Mouse (Mus musculus) spleen, embryonic (tissue): ENCODE measurements around the gene Jak2.

ENCODE experiments used
- CTCF ChIA-PET: fragments of 350-600 bp; sonication (Branson Sonifier 250); formaldehyde crosslinking; loops from one replicate; lab custom pipeline; 2022; lab: Charles Lee

The Jak2 gene

GRCm38 (mm10) chr19:29294756-29295155, 43.1 kb downstream of the Jak2 start:
- CTCF ChIA-PET, result no interaction called here

- CTCF ChIA-PET, result no interaction called here
Observed at GRCm38 (mm10) chr19:29296166-29296565, 44.5 kb downstream of the Jak2 start.

GRCm38 (mm10) chr19:29297366-29297765, 45.7 kb downstream of the Jak2 start:
- CTCF ChIA-PET, result no interaction called here

- CTCF ChIA-PET, result interaction anchor here (0.5 kb wide), 1 partner anchor 60 kb away, joined by 4 read pairs; no protein-coding TSS in a partner anchor
Observed at GRCm38 (mm10) chr19:29300919-29301318, 49.3 kb downstream of the Jak2 start.

GRCm38 (mm10) chr19:29302119-29302518, 50.5 kb downstream of the Jak2 start:
- CTCF ChIA-PET, result interaction anchor here (0.5 kb wide), 1 partner anchor 44 kb away, joined by 3 read pairs; no protein-coding TSS in a partner anchor

GRCm38 (mm10) chr19:29308832-29309231, 57.2 kb downstream of the Jak2 start:
- CTCF ChIA-PET, result no interaction called here

GRCm38 (mm10) chr19:29311791-29312190, 60.2 kb downstream of the Jak2 start:
- CTCF ChIA-PET, result no interaction called here

- CTCF ChIA-PET, result no interaction called here
Observed at GRCm38 (mm10) chr19:29312661-29313060, 61.0 kb downstream of the Jak2 start.

- CTCF ChIA-PET, result interaction anchor here (0.8 to 1.3 kb wide), 2 partner anchors 60 to 173 kb away, joined by 5 to 8 read pairs; no protein-coding TSS in a partner anchor
Observed at GRCm38 (mm10) chr19:29323416-29324049, 71.9 kb downstream of the Jak2 start.

- CTCF ChIA-PET, result no interaction called here
Observed at GRCm38 (mm10) chr19:29325053-29325851, 73.6 kb downstream of the Jak2 start, which contains the start of gene Insl6. Gene Insl6, minus strand, starts transcription at chr19:29325356.

- CTCF ChIA-PET, result no interaction called here
Observed at GRCm38 (mm10) chr19:29325852-29326180, 74.2 kb downstream of the Jak2 start.

GRCm38 (mm10) chr19:29326396-29326795, 74.8 kb downstream of the Jak2 start:
- CTCF ChIA-PET, result no interaction called here

- CTCF ChIA-PET, result no interaction called here
Observed at GRCm38 (mm10) chr19:29326822-29327552, 75.4 kb downstream of the Jak2 start.

GRCm38 (mm10) chr19:29334068-29334745, 82.6 kb downstream of the Jak2 start, which contains the start of gene Rln1:
Gene Rln1, minus strand, starts transcription at chr19:29334670.
- CTCF ChIA-PET, result interaction anchor here (0.6 kb wide), 1 partner anchor 13 kb away, joined by 3 read pairs; no protein-coding TSS in a partner anchor

- CTCF ChIA-PET, result no interaction called here
Observed at GRCm38 (mm10) chr19:29336624-29337023, 85.0 kb downstream of the Jak2 start.

- CTCF ChIA-PET, result no interaction called here
Observed at GRCm38 (mm10) chr19:29341029-29341428, 89.4 kb downstream of the Jak2 start.

- CTCF ChIA-PET, result no interaction called here
Observed at GRCm38 (mm10) chr19:29342281-29342680, 90.7 kb downstream of the Jak2 start.

- CTCF ChIA-PET, result no interaction called here
Observed at GRCm38 (mm10) chr19:29344868-29345267, 93.2 kb downstream of the Jak2 start.

- CTCF ChIA-PET, result interaction anchor here (0.5 kb wide), 1 partner anchor 23 kb away, joined by 3 read pairs; no protein-coding TSS in a partner anchor
Observed at GRCm38 (mm10) chr19:29345636-29346035, 94.0 kb downstream of the Jak2 start.

GRCm38 (mm10) chr19:29350991-29351390, 99.4 kb downstream of the Jak2 start:
- CTCF ChIA-PET, result no interaction called here
